In the genomic region with DNA sequence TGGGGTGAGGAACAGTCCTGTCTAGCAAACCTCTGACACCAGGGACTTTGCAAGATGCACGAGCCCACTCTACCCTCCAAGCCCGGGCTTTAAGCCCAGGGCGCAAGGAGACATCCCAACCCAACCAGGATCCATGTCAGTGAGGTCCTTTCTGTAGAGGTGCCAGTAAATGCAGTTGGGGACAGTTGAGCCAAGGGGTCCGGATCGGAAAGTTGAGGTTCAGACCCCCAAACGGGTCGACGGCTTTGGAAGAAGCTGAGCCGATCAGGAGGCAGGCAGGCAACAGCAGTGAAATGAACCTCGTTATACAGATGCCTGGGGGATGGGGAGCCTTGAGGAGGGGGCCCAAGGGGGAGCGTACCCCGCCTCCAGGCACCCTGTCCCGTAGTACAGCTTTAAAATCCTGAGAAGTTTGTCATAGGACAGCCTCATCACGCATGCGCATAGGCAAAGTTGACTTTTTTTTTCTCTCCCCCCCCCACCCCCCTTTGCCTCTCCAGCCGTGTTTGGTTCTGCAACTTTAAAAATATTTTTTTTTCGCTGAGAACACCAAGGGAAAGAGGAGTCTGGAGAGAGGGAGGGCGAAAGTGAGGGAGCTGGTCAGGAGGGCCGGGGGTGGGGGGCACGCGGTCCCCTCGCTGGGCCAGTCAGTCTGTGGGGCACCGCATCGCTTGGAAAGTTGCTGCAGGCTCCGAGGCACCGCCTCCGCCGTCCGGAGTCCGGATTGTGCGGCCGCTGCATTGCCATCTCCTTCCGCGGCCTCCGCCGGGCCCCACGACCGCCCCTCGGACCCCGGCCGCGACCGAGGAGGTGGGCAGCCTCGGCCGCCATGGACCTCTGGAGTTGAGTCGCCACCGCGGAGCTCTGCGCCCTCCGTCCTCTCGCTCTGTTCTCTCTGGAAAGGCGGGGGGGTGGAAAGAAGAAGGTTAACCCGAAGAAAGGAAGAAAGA, we compare ENCODE assay signal across 8 mouse cellular contexts. TPM values are rescaled to one million over a fixed set of nuclear protein-coding genes. Genes with fewer than 3 reads are reported as not detected.
DNase-seq lines count a peak whose midpoint lies in the region; ATAC-seq lines count a peak whose summit lies in the region.

A gene (plus strand): TSS at position 650 of the 950 bp plus-strand sequence.

- peak within 1 kb of the TSS; percentile 89 for H3K4me2 ChIP-seq in forebrain, embryonic 13.5 days
- H3K4me2 ChIP-seq in limb, embryonic 13.5 days (replicated peaks), result peak within 1 kb of the TSS; percentile 90
- H3K4me2 ChIP-seq in neural tube, embryonic 11.5 days (ENCODE audit: low read depth), result peak within 1 kb of the TSS; percentile 87

- no peaks in the 10 kb centered on the region for H3K9me3 ChIP-seq in erythroblast, embryonic 14.5 days (ENCODE audit: control insufficient read depth, low read length)
- H3K9me3 ChIP-seq in forebrain, embryonic 13.5 days (replicated peaks), result no peaks in the 10 kb centered on the region
- H3K9me3 ChIP-seq in limb, embryonic 13.5 days, result no peaks in the 10 kb centered on the region
- H3K9me3 ChIP-seq in neural tube, embryonic 11.5 days (ENCODE audit: control insufficient read depth, low read length), result no peaks in the 10 kb centered on the region

- H3K9ac ChIP-seq in forebrain, embryonic 13.5 days, result peak within 1 kb of the TSS; percentile 70
- H3K9ac ChIP-seq in limb, embryonic 13.5 days, result peak within 1 kb of the TSS; percentile 99
- peak within 1 kb of the TSS; percentile 75 for H3K9ac ChIP-seq in neural tube, embryonic 11.5 days (ENCODE audit: low read length)

- WGBS in forebrain, embryonic 13.5 days, result 2% methylated on average over 53 of the region's 53 CpGs
- WGBS in limb, embryonic 13.5 days, result under 1% methylated on average over 53 of the region's 53 CpGs
- WGBS in neural tube, embryonic 11.5 days, result 2% methylated on average over 53 of the region's 53 CpGs

- peak within 1 kb of the TSS; percentile 68 for H3K27ac ChIP-seq in forebrain, embryonic 13.5 days
- peak within 1 kb of the TSS; percentile 100 for H3K27ac ChIP-seq in limb, embryonic 13.5 days
- H3K27ac ChIP-seq in neural tube, embryonic 11.5 days (ENCODE audit: low read depth, low read length), result peak within 1 kb of the TSS; percentile 49

- peaks cover 68% of the 10 kb centered on the region for H3K27me3 ChIP-seq in erythroblast, embryonic 14.5 days (ENCODE audit: control insufficient read depth)
- H3K27me3 ChIP-seq in forebrain, embryonic 13.5 days, result peaks cover 73% of the 10 kb centered on the region
- peaks cover 3% of the 10 kb centered on the region; the same call in 1 of the 2 replicates for H3K27me3 ChIP-seq in limb, embryonic 13.5 days
- H3K27me3 ChIP-seq in neural tube, embryonic 11.5 days (ENCODE audit: control insufficient read depth, insufficient read depth, low read length), result peaks cover 32% of the 10 kb centered on the region

- H3K4me1 ChIP-seq in erythroblast, embryonic 14.5 days (ENCODE audit: control insufficient read depth), result no peaks in the 10 kb centered on the region
- H3K4me1 ChIP-seq in forebrain, embryonic 13.5 days, result peaks cover 38% of the 10 kb centered on the region
- H3K4me1 ChIP-seq in limb, embryonic 13.5 days, result peaks cover 45% of the 10 kb centered on the region
- peaks cover 6% of the 10 kb centered on the region; the same call in 1 of the 2 replicates for H3K4me1 ChIP-seq in neural tube, embryonic 11.5 days (ENCODE audit: control insufficient read depth, insufficient read depth, low read length)

- H3K4me3 ChIP-seq in erythroblast, embryonic 14.5 days (replicated peaks), result peak within 1 kb of the TSS; percentile 30
- peak within 1 kb of the TSS; percentile 58 for H3K4me3 ChIP-seq in forebrain, embryonic 13.5 days
- peak within 1 kb of the TSS; percentile 89 for H3K4me3 ChIP-seq in limb, embryonic 13.5 days
- peak within 1 kb of the TSS; percentile 61 for H3K4me3 ChIP-seq in neural tube, embryonic 11.5 days (ENCODE audit: low read depth, low read length)

- no peak for ATAC-seq in erythroblast, adult 5-6 weeks (replicated peaks; ENCODE audit: low FRiP score, poor library complexity, severe bottlenecking)
- ATAC-seq in forebrain, embryonic 13.5 days, result peak; percentile 41; the same call in 1 of the 2 replicates
- ATAC-seq in limb, embryonic 13.5 days (ENCODE audit: low FRiP score, low read depth), result peak; percentile 46; the same call in 1 of the 2 replicates
- ATAC-seq in neural tube, embryonic 11.5 days (ENCODE audit: insufficient read depth, low FRiP score, low TSS enrichment), result peak; percentile 49; the same call in 1 of the 2 replicates

- no peaks in the 10 kb centered on the region for H3K36me3 ChIP-seq in erythroblast, embryonic 14.5 days (ENCODE audit: control insufficient read depth)
- H3K36me3 ChIP-seq in forebrain, embryonic 13.5 days (ENCODE audit: poor library complexity, severe bottlenecking), result no peaks in the 10 kb centered on the region
- no peaks in the 10 kb centered on the region for H3K36me3 ChIP-seq in limb, embryonic 13.5 days
- H3K36me3 ChIP-seq in neural tube, embryonic 11.5 days (ENCODE audit: control insufficient read depth, insufficient read depth, low read length), result no peaks in the 10 kb centered on the region

- peak; percentile 30 for DNase-seq in ZHBTc4 (ENCODE audit: low read depth, low spot score)
- peak; percentile 54 for DNase-seq in heart, postnatal 4 days
- peak; percentile 79 for DNase-seq in neural tube, embryonic 11.5 days (ENCODE audit: low spot score)
- DNase-seq in frontal cortex, postnatal 36 days (ENCODE audit: low spot score in 2 of 2), result no peak

RNA-seq across cellular contexts. Expression of the gene that starts here (rescaled TPM):
- not detected in 2 replicates for polyA plus RNA-seq in erythroblast, embryonic 14.5 days (2012)
- not detected in 2 replicates for total RNA-seq in erythroblast, adult 5-6 weeks (2015; ENCODE audit: low replicate concordance)
- not detected in 2 replicates for total RNA-seq in erythroblast, adult 5-6 weeks (2017; ENCODE audit: low replicate concordance)
- polyA plus RNA-seq in forebrain, embryonic 13.5 days (2015; fragmentation: Nextera tagmentation; extraction: Ambion mirVana), result 10.0 and 16.1 TPM in 2 replicates
- total RNA-seq in heart, postnatal 4 days (2021), result 10 to 100 TPM; 12.7 to 13.5 TPM
- 137 and 154 TPM in 2 replicates for polyA plus RNA-seq in limb, embryonic 13.5 days (2015; fragmentation: Nextera tagmentation; extraction: Ambion mirVana)
- 12.6 and 13.8 TPM in 2 replicates for polyA plus RNA-seq in neural tube, embryonic 11.5 days (2014; fragmentation: Nextera tagmentation; extraction: Ambion mirVana)

Comparison
In these comparisons a context has a peak if more than half of its experiments do, and no peak if none do; other contexts are left out.
1. RNA of the gene that starts here (total RNA-seq): 12.7 to 13.5 TPM in heart, postnatal 4 days; not detected in erythroblast, adult 5-6 weeks; every median in the first group is over 10 times any median in the second.
2. H3K4me3 ChIP-seq: peak in every context shown above with its lines; median percentile 89 in limb, embryonic 13.5 days; 61 in neural tube, embryonic 11.5 days; 58 in forebrain, embryonic 13.5 days; 30 in erythroblast, embryonic 14.5 days.
3. DNase-seq: peak in ZHBTc4 (single experiment), heart, postnatal 4 days (single experiment) and neural tube, embryonic 11.5 days (single experiment); none in frontal cortex, postnatal 36 days (0 of 2).
4. H3K27ac ChIP-seq: peak in every context shown above with its lines; median percentile 100 in limb, embryonic 13.5 days; 68 in forebrain, embryonic 13.5 days; 49 in neural tube, embryonic 11.5 days.
5. Peak in every context shown above with its lines, with median percentiles within 50 percentile points of each other: H3K4me2 ChIP-seq and H3K9ac ChIP-seq.